Comparison of ENCODE assay signal across 14 mouse cellular contexts in the genomic region with DNA sequence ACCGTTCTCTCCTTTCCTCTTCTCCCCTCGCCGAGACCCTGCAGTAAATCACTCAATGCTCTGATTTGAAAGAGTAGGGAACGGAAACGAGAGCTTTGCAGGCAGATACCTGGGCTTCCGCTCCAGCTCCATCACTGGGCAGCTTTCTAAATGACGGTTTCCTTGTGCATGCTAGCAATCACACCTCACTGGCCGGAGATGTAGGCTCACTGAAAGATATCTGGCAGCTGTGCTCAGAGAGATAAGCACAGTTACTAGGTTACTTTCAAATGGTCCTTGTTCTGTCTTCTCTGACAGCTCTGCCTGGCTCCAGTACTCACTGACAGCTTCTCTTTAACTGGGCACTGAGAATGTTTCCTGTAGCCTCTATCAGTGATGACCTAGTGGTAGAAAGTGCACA.
A peak's percentile ranks its signal among the peaks of the same experiment; 100 is the strongest.
DNase-seq lines count a peak whose midpoint lies in the region; ATAC-seq and TF ChIP-seq lines count a peak whose summit lies in the region.
"Had no signal": no experiment of that assay in that cellular context is flagged by ENCODE, and none has a peak within 500 bp of the region (broad histone marks: within the 10 kb centered on the region; RNA-seq: fewer than 3 reads in every experiment).

No protein-coding gene starts in this region.

- TF ChIP-seq EP300 in liver, postnatal 0 days (IDR thresholded peaks at IDR 0.05; ENCODE audit: low read depth) = peak; percentile 78

- no peak for DNase-seq in left cerebral cortex, adult 2 months (ENCODE audit: extremely low spot score in 1 of 2, low spot score in 2 of 2)
- no peak for DNase-seq in left cerebral cortex, adult 11 months (ENCODE audit: low spot score)
- peak; percentile 47 for DNase-seq in MEL-GATA-1-ER (ENCODE audit: extremely low read depth, low read depth)
- DNase-seq in liver, postnatal 0 days = no peak
- DNase-seq in adrenal gland, postnatal 36 days = no peak
- DNase-seq in frontal cortex, postnatal 36 days (ENCODE audit: low spot score in 2 of 2) = no peak
- DNase-seq in lung, adult 2 months = no peak
- DNase-seq: adrenal gland, postnatal 10 days; cerebellum, postnatal 14 days; lung, embryonic 14.5 days had no signal

- ATAC-seq in erythroid progenitor cell, adult 5-6 weeks (replicated peaks; ENCODE audit: low FRiP score, poor library complexity, severe bottlenecking) = peak; percentile 72
- peak; percentile 28; the same call in 1 of the 2 replicates for ATAC-seq in liver, postnatal 0 days

- peaks cover 4% of the 10 kb centered on the region; the same call in 1 of the 2 replicates for H3K27me3 ChIP-seq in liver, postnatal 0 days (ENCODE audit: insufficient read depth, low read length)

- H3K4me3 ChIP-seq in left cerebral cortex, adult 2 months = no peak overlapping the region
- H3K4me3 ChIP-seq in liver, postnatal 0 days (ENCODE audit: low read depth, low read length) = no peak overlapping the region
- no peak overlapping the region for H3K4me3 ChIP-seq in lung, adult 2 months (replicated peaks; ENCODE audit: extremely low read depth, low read depth, low read length)
- H3K4me3 ChIP-seq: forebrain, embryonic 10.5 days; neural tube, embryonic 15.5 days had no signal

- H3K4me1 ChIP-seq in liver, postnatal 0 days (ENCODE audit: insufficient read depth) = peaks cover 20% of the 10 kb centered on the region
- no peaks in the 10 kb centered on the region for H3K4me1 ChIP-seq in lung, adult 2 months (ENCODE audit: control insufficient read depth, insufficient read depth, low read length)

- TF ChIP-seq CTCF in left cerebral cortex, adult 2 months (IDR thresholded peaks at IDR 0.05) = no peak
- no peak for TF ChIP-seq CTCF in liver, postnatal 0 days (IDR thresholded peaks at IDR 0.05; ENCODE audit: low read depth)
- TF ChIP-seq CTCF in lung, adult 2 months (IDR thresholded peaks at IDR 0.05; ENCODE audit: insufficient read depth, low read length) = no peak

- H3K36me3 ChIP-seq in liver, postnatal 0 days (replicated peaks; ENCODE audit: insufficient read depth, low read length) = no peaks in the 10 kb centered on the region
- H3K36me3 ChIP-seq: forebrain, embryonic 10.5 days; neural tube, embryonic 15.5 days had no signal

- H3K4me2 ChIP-seq in liver, postnatal 0 days (ENCODE audit: low read depth, low read length) = peak overlapping the region; percentile 51
- H3K4me2 ChIP-seq: lung, embryonic 14.5 days; neural tube, embryonic 15.5 days had no signal

- intact Hi-C loops in left cerebral cortex, adult 2 months (cut with DNase I) = no loop called here

- H3K27ac ChIP-seq in left cerebral cortex, adult 2 months = peak overlapping the region; percentile 70
- H3K27ac ChIP-seq in liver, postnatal 0 days (ENCODE audit: low read depth) = no peak overlapping the region
- H3K27ac ChIP-seq: forebrain, embryonic 10.5 days; kidney, postnatal 0 days; neural tube, embryonic 15.5 days had no signal

- WGBS in liver, postnatal 0 days (ENCODE audit: insufficient replicate concordance) = 29% methylated on average over 8 of the region's 8 CpGs
- 12% methylated on average over 8 of the region's 8 CpGs for WGBS in lung, adult 2 months

- TF ChIP-seq POLR2A in lung, adult 2 months (IDR thresholded peaks at IDR 0.05; ENCODE audit: borderline replicate concordance, extremely low read depth, low read depth, low read length) = no peak

- H3K9me3 ChIP-seq in liver, postnatal 0 days (ENCODE audit: low read length) = no peaks in the 10 kb centered on the region
- H3K9me3 ChIP-seq: forebrain, embryonic 10.5 days; neural tube, embryonic 15.5 days had no signal

- H3K9ac ChIP-seq in liver, postnatal 0 days (replicated peaks) = no peak overlapping the region
- H3K9ac ChIP-seq: lung, embryonic 14.5 days; neural tube, embryonic 15.5 days had no signal
